Mouse (Mus musculus) myocyte (in vitro differentiated cells): ENCODE measurements around the gene Txn2.

Experiments
- CEBPB ChIP-seq: IDR thresholded peaks from 2 replicates; pipeline ENCODE4 v1.6.1; 2011; ENCODE audit warnings: mild to moderate bottlenecking, moderate library complexity; ENCODE audit not compliant: poor library complexity, insufficient read depth, severe bottlenecking
- E2F4 ChIP-seq: IDR thresholded peaks from one replicate; pipeline ENCODE4 v1.6.1; 2011; ENCODE audit warnings: mild to moderate bottlenecking, control low read depth, moderate library complexity; ENCODE audit not compliant: insufficient read depth
- MYOD1 ChIP-seq, 3 experiments: IDR thresholded peaks; one replicate each; pipeline ENCODE4 v1.6.1; 2011; ENCODE audit warnings: control low read depth in 2 of 3, low read depth in 2 of 3, mild to moderate bottlenecking in 2 of 3, moderate library complexity in 1 of 3; ENCODE audit not compliant: insufficient read length in 2 of 3, control insufficient read depth in 1 of 3
- MYOG ChIP-seq, 3 experiments: IDR thresholded peaks; one replicate each; pipeline ENCODE4 v1.6.1; 2011; ENCODE audit warnings: control low read depth in 2 of 3, low read depth in 2 of 3, mild to moderate bottlenecking in 2 of 3; ENCODE audit not compliant: insufficient read length in 2 of 3, control insufficient read depth in 1 of 3, insufficient read depth in 1 of 3
- POLR2A ChIP-seq: IDR thresholded peaks from one replicate; pipeline ENCODE4 v1.6.1; 2011; ENCODE audit warnings: low read depth, mild to moderate bottlenecking, control low read depth, moderate library complexity; ENCODE audit not compliant: insufficient read length
- REST ChIP-seq: IDR thresholded peaks from one replicate; pipeline ENCODE4 v1.6.1; 2011; ENCODE audit warnings: mild to moderate bottlenecking, control low read depth, moderate library complexity; ENCODE audit not compliant: insufficient read depth, insufficient read length
- TCF12 ChIP-seq: IDR thresholded peaks from one replicate; pipeline ENCODE4 v1.6.1; 2011; ENCODE audit warnings: mild to moderate bottlenecking, control low read depth; ENCODE audit not compliant: poor library complexity, insufficient read depth, severe bottlenecking
- USF1 ChIP-seq: IDR thresholded peaks from one replicate; pipeline ENCODE4 v1.6.1; 2011; ENCODE audit warnings: low read depth, mild to moderate bottlenecking, control low read depth, moderate library complexity

DNA sequence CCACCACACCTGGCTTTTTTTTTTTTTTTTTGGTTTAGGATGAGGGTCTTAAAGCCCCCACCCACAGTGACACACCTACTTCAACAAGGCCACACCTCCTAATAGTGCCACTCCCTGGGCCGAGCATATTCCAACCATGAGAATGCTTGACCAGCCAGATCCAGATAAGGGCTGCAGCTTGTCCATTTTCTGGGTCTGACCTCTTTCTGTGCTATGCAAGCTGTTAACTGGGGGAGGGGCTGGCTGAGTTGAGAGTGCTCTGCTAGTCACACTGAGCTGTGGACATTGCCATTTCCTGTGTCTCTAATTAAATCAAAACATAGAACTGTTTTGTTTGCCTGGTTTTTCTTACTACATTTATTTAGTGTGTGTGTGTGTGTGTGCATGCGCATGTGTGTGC is 55.2 kb downstream of the Txn2 start:
- TF ChIP-seq TCF12 (no peak), MYOD1 (IDR thresholded peaks at IDR 0.05; ENCODE audit: control insufficient read depth in 1 of 3, insufficient read length in 2 of 3, low read depth in 2 of 3) (no peak), E2F4 (no peak), POLR2A (no peak), USF1 (no peak), MYOG (IDR thresholded peaks at IDR 0.05; ENCODE audit: control insufficient read depth in 1 of 3, insufficient read depth in 1 of 3, insufficient read length in 2 of 3, low read depth in 2 of 3) (no peak), CEBPB (no peak), REST (no peak)
